Mouse (Mus musculus): ENCODE results near the gene Kpnb1. TPM values are rescaled to one million over a fixed set of nuclear protein-coding genes. Genes with fewer than 3 reads are reported as not detected.
"Not testable (repeated sequence)": the region's sequence is repeated elsewhere in the genome, so short reads cannot be mapped to it uniquely, and the experiment has no call there.

The Kpnb1 gene
- polyA plus RNA-seq, 1 experiment from 2014 or later: 99.7 TPM

- H3K27ac ChIP-seq (ENCODE audit: low read depth, low read length); DNase-seq (ENCODE audit: low spot score); H3K9me3 ChIP-seq (ENCODE audit: control insufficient read depth, low read length); H3K4me2 ChIP-seq (replicated peaks; ENCODE audit: low read depth, low read length); ATAC-seq (ENCODE audit: low FRiP score); H3K4me3 ChIP-seq (ENCODE audit: low read depth, low read length); H3K4me1 ChIP-seq (replicated peaks; ENCODE audit: control insufficient read depth, insufficient read depth, low read length); H3K9ac ChIP-seq (ENCODE audit: low read depth, low read length); H3K36me3 ChIP-seq (ENCODE audit: control insufficient read depth, insufficient read depth, low read length); H3K27me3 ChIP-seq (ENCODE audit: control insufficient read depth, insufficient read depth, low read length): not testable (repeated sequence)
- WGBS: 93% methylated on average over 6 of the region's 6 CpGs
Measured at GRCm38 (mm10) chr11:97189645-97190044, 2.0 kb upstream of the Kpnb1 start.

GRCm38 (mm10) chr11:97189231-97189630 lies 1.6 kb upstream of the Kpnb1 start:
- peaks cover 6% of the 10 kb centered on the region; the same call in 1 of the 2 replicates for H3K4me1 ChIP-seq (replicated peaks; ENCODE audit: control insufficient read depth, insufficient read depth, low read length)
- peak overlapping the region; percentile 65 for H3K9ac ChIP-seq (ENCODE audit: low read depth, low read length)
- 40% methylated on average over 3 of the region's 3 CpGs for WGBS
- peak overlapping the region; percentile 75 for H3K4me2 ChIP-seq (replicated peaks; ENCODE audit: low read depth, low read length)
- peak overlapping the region; percentile 95 for H3K4me3 ChIP-seq (ENCODE audit: low read depth, low read length)
- DNase-seq (ENCODE audit: low spot score) (no peak), ATAC-seq (ENCODE audit: low FRiP score) (no peak)
- no peaks in the 10 kb centered on the region for H3K9me3 ChIP-seq (ENCODE audit: control insufficient read depth, low read length)
- H3K27me3 ChIP-seq (ENCODE audit: control insufficient read depth, insufficient read depth, low read length): no peaks in the 10 kb centered on the region
- no peaks in the 10 kb centered on the region; the same call in 1 of the 2 replicates for H3K36me3 ChIP-seq (ENCODE audit: control insufficient read depth, insufficient read depth, low read length)
- no peak overlapping the region for H3K27ac ChIP-seq (ENCODE audit: low read depth, low read length)

GRCm38 (mm10) chr11:97188643-97188955 lies 918 bp upstream of the Kpnb1 start:
- peak overlapping the region; percentile 65 for H3K9ac ChIP-seq (ENCODE audit: low read depth, low read length)
- peak overlapping the region; percentile 96 for H3K27ac ChIP-seq (ENCODE audit: low read depth, low read length)
- H3K27me3 ChIP-seq (ENCODE audit: control insufficient read depth, insufficient read depth, low read length): no peaks in the 10 kb centered on the region
- ATAC-seq (ENCODE audit: low FRiP score) (no peak), DNase-seq (ENCODE audit: low spot score) (no peak)
- H3K36me3 ChIP-seq (ENCODE audit: control insufficient read depth, insufficient read depth, low read length): no peaks in the 10 kb centered on the region; the same call in 1 of the 2 replicates
- no peaks in the 10 kb centered on the region for H3K9me3 ChIP-seq (ENCODE audit: control insufficient read depth, low read length)
- peak overlapping the region; percentile 75 for H3K4me2 ChIP-seq (replicated peaks; ENCODE audit: low read depth, low read length)
- H3K4me1 ChIP-seq (replicated peaks; ENCODE audit: control insufficient read depth, insufficient read depth, low read length): peaks cover 6% of the 10 kb centered on the region; the same call in 1 of the 2 replicates
- WGBS: under 1% methylated on average over 15 of the region's 15 CpGs
- peak overlapping the region; percentile 95 for H3K4me3 ChIP-seq (ENCODE audit: low read depth, low read length)

GRCm38 (mm10) chr11:97186947-97187763 lies 526 bp downstream of the Kpnb1 start:
- DNase-seq (ENCODE audit: low spot score): peak; percentile 93
- Histone ChIP-seq H3K36me3 (ENCODE audit: control insufficient read depth, insufficient read depth, low read length) (peaks cover 6% of the 10 kb centered on the region; the same call in 1 of the 2 replicates), H3K4me1 (replicated peaks; ENCODE audit: control insufficient read depth, insufficient read depth, low read length) (peaks cover 6% of the 10 kb centered on the region; the same call in 1 of the 2 replicates), H3K4me2 (replicated peaks; ENCODE audit: low read depth, low read length) (peak overlapping the region; percentile 72), H3K4me3 (ENCODE audit: low read depth, low read length) (peak overlapping the region; percentile 95), H3K27ac (ENCODE audit: low read depth, low read length) (peak overlapping the region; percentile 96), H3K27me3 (ENCODE audit: control insufficient read depth, insufficient read depth, low read length) (no peaks in the 10 kb centered on the region), H3K9me3 (ENCODE audit: control insufficient read depth, low read length) (no peaks in the 10 kb centered on the region), H3K9ac (ENCODE audit: low read depth, low read length) (peak overlapping the region; percentile 96)
- WGBS: under 1% methylated on average over 29 of the region's 74 CpGs
- peak; percentile 75 for ATAC-seq (ENCODE audit: low FRiP score)

GRCm38 (mm10) chr11:97185704-97186614 lies 1.7 kb downstream of the Kpnb1 start:
- H3K27me3 ChIP-seq (ENCODE audit: control insufficient read depth, insufficient read depth, low read length): no peaks in the 10 kb centered on the region
- no peaks in the 10 kb centered on the region for H3K9me3 ChIP-seq (ENCODE audit: control insufficient read depth, low read length)
- H3K9ac ChIP-seq (ENCODE audit: low read depth, low read length): no peak overlapping the region
- H3K4me1 ChIP-seq (replicated peaks; ENCODE audit: control insufficient read depth, insufficient read depth, low read length): peaks cover 6% of the 10 kb centered on the region; the same call in 1 of the 2 replicates
- peaks cover 16% of the 10 kb centered on the region for H3K36me3 ChIP-seq (ENCODE audit: control insufficient read depth, insufficient read depth, low read length)
- peak overlapping the region; percentile 72 for H3K4me2 ChIP-seq (replicated peaks; ENCODE audit: low read depth, low read length)
- ATAC-seq (ENCODE audit: low FRiP score) (no peak), DNase-seq (ENCODE audit: low spot score) (no peak)
- 67% methylated on average over 5 of the region's 5 CpGs for WGBS
- H3K27ac ChIP-seq (ENCODE audit: low read depth, low read length): no peak overlapping the region
- peak overlapping the region; percentile 95 for H3K4me3 ChIP-seq (ENCODE audit: low read depth, low read length)

- Histone ChIP-seq H3K27ac (ENCODE audit: low read depth, low read length) (no peak overlapping the region), H3K4me3 (ENCODE audit: low read depth, low read length) (no peak overlapping the region), H3K9ac (ENCODE audit: low read depth, low read length) (no peak overlapping the region), H3K36me3 (ENCODE audit: control insufficient read depth, insufficient read depth, low read length) (peaks cover 26% of the 10 kb centered on the region), H3K4me1 (replicated peaks; ENCODE audit: control insufficient read depth, insufficient read depth, low read length) (peaks cover 6% of the 10 kb centered on the region; the same call in 1 of the 2 replicates), H3K4me2 (replicated peaks; ENCODE audit: low read depth, low read length) (no peak overlapping the region), H3K9me3 (ENCODE audit: control insufficient read depth, low read length) (no peaks in the 10 kb centered on the region), H3K27me3 (ENCODE audit: control insufficient read depth, insufficient read depth, low read length) (no peaks in the 10 kb centered on the region)
- no peak for ATAC-seq (ENCODE audit: low FRiP score)
- 84% methylated on average over 5 of the region's 5 CpGs for WGBS
- DNase-seq (ENCODE audit: low spot score): no peak
Measured at GRCm38 (mm10) chr11:97184875-97185274, 2.8 kb downstream of the Kpnb1 start.

GRCm38 (mm10) chr11:97182446-97182845 lies 5.2 kb downstream of the Kpnb1 start:
- Histone ChIP-seq H3K4me3 (ENCODE audit: low read depth, low read length) (no peak overlapping the region), H3K9me3 (ENCODE audit: control insufficient read depth, low read length) (no peaks in the 10 kb centered on the region), H3K27me3 (ENCODE audit: control insufficient read depth, insufficient read depth, low read length) (no peaks in the 10 kb centered on the region), H3K4me2 (replicated peaks; ENCODE audit: low read depth, low read length) (no peak overlapping the region), H3K36me3 (ENCODE audit: control insufficient read depth, insufficient read depth, low read length) (peaks cover 30% of the 10 kb centered on the region), H3K4me1 (replicated peaks; ENCODE audit: control insufficient read depth, insufficient read depth, low read length) (peaks cover 6% of the 10 kb centered on the region; the same call in 1 of the 2 replicates), H3K27ac (ENCODE audit: low read depth, low read length) (no peak overlapping the region), H3K9ac (ENCODE audit: low read depth, low read length) (no peak overlapping the region)
- DNase-seq (ENCODE audit: low spot score): no peak
- 95% methylated on average over 3 of the region's 3 CpGs for WGBS
- no peak for ATAC-seq (ENCODE audit: low FRiP score)

GRCm38 (mm10) chr11:97181061-97181460 lies 6.6 kb downstream of the Kpnb1 start:
- WGBS: 92% methylated on average over 5 of the region's 5 CpGs
- Histone ChIP-seq H3K36me3 (ENCODE audit: control insufficient read depth, insufficient read depth, low read length) (peaks cover 35% of the 10 kb centered on the region), H3K9me3 (ENCODE audit: control insufficient read depth, low read length) (no peaks in the 10 kb centered on the region), H3K4me2 (replicated peaks; ENCODE audit: low read depth, low read length) (no peak overlapping the region), H3K4me1 (replicated peaks; ENCODE audit: control insufficient read depth, insufficient read depth, low read length) (peaks cover 3% of the 10 kb centered on the region; the same call in 1 of the 2 replicates), H3K9ac (ENCODE audit: low read depth, low read length) (no peak overlapping the region), H3K27me3 (ENCODE audit: control insufficient read depth, insufficient read depth, low read length) (no peaks in the 10 kb centered on the region), H3K27ac (ENCODE audit: low read depth, low read length) (no peak overlapping the region), H3K4me3 (ENCODE audit: low read depth, low read length) (no peak overlapping the region)
- ATAC-seq (ENCODE audit: low FRiP score) (no peak), DNase-seq (ENCODE audit: low spot score) (no peak)

Data from hindbrain, embryonic 11.5 days (tissue).